Mouse (Mus musculus): Measurements from ENCODE around the gene Cdc37l1.
"Not testable (repeated sequence)": the region's sequence is repeated elsewhere in the genome, so short reads cannot be mapped to it uniquely, and the experiment has no call there.

Cdc37l1 gene

DNA sequence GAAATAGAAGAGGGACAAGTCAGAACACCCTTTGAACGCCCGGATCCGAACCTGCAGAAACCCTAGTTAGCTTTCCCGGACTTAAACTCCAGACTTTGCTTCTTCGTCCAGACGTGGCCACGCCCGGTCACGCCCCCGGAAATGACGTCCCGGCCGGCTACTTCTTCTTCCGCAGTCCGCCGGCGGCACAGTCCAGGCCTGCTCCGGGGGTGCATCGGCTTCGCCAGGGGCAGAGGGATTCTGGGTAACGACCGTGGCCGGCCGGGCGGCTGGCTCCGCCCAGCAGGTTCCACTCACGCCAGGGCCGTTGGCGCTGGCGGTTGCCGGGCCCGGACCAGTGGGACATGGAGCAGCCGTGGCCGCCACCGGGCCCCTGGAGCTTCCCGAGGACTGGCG is at the start of gene Cdc37l1:
Gene Cdc37l1, plus strand, starts transcription at position 159 of the 396 bp plus-strand sequence.
- peak; percentile 97 for DNase-seq (ENCODE audit: low spot score)

- no peak for DNase-seq (ENCODE audit: low spot score)
Measured at GRCm38 (mm10) chr19:28941271-28941670, 48.9 kb upstream of the Cdc37l1 start.

GRCm38 (mm10) chr19:28946782-28947181 is 43.4 kb upstream of the Cdc37l1 start:
- no peak for DNase-seq (ENCODE audit: low spot score)

DNA sequence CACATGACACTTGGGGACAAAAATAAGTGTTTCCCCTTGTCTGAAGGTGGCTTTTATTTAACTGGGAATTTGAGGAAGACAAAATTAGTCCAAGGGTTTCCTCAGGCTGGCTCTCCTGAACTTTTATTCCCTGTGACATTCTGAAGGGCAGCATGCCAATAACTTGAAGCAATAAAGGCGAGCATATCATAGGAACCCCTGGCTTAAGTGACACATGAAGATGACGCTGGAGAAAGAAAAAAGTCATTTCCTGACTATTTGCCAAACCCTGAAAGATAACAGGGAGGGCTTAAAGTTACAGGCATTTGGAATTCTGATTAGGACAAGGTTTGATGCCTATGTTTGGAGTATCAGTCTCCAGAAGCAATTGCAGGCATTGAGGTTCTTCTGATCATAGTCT is 42.8 kb upstream of the Cdc37l1 start:
- DNase-seq (ENCODE audit: low spot score): no peak

DNA sequence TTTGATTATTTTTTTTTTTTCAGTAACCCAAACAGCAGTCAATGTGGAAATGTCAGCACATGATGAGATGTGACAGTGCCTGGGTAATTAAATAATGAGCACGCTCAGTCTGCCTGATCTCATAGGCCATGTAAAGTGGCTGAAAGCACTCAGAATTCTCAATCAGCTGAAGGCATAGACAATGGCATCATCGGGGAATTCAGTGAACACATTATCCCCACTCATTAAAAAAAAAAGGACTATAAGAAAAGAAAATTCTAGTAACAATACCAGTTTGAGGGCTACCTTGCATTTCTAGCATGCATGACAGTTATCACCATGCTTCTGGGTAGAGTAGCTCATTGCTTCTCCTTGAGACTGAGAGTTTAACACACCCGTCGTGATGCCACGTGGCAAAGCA is 38.9 kb upstream of the Cdc37l1 start:
- no peak for DNase-seq (ENCODE audit: low spot score)

- DNase-seq (ENCODE audit: low spot score): no peak
Measured at GRCm38 (mm10) chr19:28963113-28963512, 27.0 kb upstream of the Cdc37l1 start.

GRCm38 (mm10) chr19:28963513-28963841 is 26.7 kb upstream of the Cdc37l1 start:
- no peak for DNase-seq (ENCODE audit: low spot score)

GRCm38 (mm10) chr19:28963842-28964551 is 26.2 kb upstream of the Cdc37l1 start, which contains the start of gene Plpp6:
TSS of gene Plpp6 (plus strand) at chr19:28963953.
- DNase-seq (ENCODE audit: low spot score): peak; percentile 81

GRCm38 (mm10) chr19:28964552-28964903 is 25.6 kb upstream of the Cdc37l1 start:
- DNase-seq (ENCODE audit: low spot score): no peak

- no peak for DNase-seq (ENCODE audit: low spot score)
Measured at GRCm38 (mm10) chr19:28967652-28968051, 22.5 kb upstream of the Cdc37l1 start, which contains the start of gene 4430402I18Rik. TSS of gene 4430402I18Rik (minus strand) at chr19:28967800.

GRCm38 (mm10) chr19:28968178-28968577 is 22.0 kb upstream of the Cdc37l1 start:
- no peak for DNase-seq (ENCODE audit: low spot score)

DNA sequence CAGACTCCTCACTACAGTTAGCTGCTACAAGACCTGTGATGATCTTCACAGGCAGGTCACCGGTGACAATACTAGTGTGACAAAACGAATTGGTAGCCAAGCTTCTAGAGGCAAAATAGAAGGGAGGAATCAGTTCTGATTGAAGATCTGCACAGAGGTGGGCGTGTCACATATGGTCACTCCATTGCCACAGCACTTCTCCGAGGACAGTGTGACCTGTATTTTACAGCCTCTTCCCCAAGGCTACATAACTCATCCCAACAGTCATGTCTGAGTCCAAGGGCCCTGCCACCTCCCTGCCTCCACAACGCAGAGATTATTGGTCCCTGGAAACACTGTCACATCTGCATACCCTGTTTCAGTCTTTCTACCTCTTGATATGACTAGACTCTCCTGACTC is 20.9 kb upstream of the Cdc37l1 start:
- DNase-seq (ENCODE audit: low spot score): no peak

GRCm38 (mm10) chr19:28970251-28970650 is 19.9 kb upstream of the Cdc37l1 start:
- no peak for DNase-seq (ENCODE audit: low spot score)

DNA sequence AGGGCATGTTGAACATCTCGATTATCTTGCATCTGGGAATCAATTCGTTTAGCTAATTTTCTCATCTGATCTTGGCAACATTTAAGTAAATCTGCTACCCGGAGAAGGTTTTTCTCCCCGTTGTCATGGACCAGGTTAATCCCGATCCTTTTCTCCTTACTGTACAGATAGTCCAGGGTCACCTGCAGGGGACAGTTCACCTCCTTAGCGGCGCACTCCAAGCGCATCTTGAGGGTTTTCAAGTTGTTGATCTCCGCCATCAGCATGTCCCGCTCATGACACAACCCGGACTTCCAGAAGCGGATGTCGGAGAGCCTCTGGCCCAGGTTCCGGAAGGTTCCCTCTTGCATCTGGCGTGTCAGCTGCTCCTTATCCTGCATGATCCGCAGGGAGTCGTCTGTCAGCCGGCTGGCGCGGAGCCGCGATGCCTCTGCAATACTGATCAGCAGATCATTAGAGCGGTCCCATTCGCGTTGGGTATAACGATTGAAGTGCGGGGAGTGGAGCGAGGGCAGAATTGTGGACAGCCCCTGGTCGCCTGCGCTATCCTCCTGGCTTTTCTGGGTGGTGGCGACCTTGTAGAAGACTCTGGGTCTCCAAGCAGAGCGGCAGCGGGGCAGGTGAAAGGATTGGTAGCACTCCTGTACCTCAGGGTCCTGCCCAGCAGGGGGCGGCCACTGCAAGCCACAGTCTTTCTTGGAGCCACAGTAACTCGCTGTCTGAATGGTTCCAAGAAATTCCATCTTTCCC is 15.1 kb upstream of the Cdc37l1 start:
- peak; percentile 77 for DNase-seq (ENCODE audit: low spot score)

DNA sequence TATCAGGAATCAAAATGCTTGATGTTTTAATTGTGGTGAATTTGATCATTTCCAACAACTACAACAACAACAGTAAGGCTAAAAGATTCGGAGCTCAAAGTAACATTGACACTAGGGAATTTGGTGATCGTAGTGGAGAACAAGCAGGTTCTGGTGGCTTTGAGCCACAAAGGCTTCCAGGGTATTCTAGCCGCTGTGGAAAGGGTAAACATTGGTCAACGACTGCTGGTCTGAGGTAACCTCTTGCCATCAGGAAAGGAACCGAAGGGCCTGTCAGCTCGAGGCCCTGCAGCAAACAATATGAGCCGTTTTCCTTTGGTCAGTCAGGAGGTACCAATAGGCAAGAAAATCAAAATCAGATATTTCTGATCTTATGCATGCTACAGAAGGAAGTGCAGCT is 7.5 kb upstream of the Cdc37l1 start:
- no peak for DNase-seq (ENCODE audit: low spot score)

GRCm38 (mm10) chr19:28989515-28989914 is 637 bp upstream of the Cdc37l1 start:
- no peak for DNase-seq (ENCODE audit: low spot score)

- DNase-seq (ENCODE audit: low spot score): no peak
Measured at GRCm38 (mm10) chr19:28990590-28991221, 554 bp downstream of the Cdc37l1 start.

GRCm38 (mm10) chr19:28991391-28991790 is 1.2 kb downstream of the Cdc37l1 start:
- no peak for DNase-seq (ENCODE audit: low spot score)

GRCm38 (mm10) chr19:28994870-28995269 is 4.7 kb downstream of the Cdc37l1 start:
- DNase-seq (ENCODE audit: low spot score): no peak

- DNase-seq (ENCODE audit: low spot score): no peak
Measured at GRCm38 (mm10) chr19:28995366-28995765, 5.2 kb downstream of the Cdc37l1 start.

DNA sequence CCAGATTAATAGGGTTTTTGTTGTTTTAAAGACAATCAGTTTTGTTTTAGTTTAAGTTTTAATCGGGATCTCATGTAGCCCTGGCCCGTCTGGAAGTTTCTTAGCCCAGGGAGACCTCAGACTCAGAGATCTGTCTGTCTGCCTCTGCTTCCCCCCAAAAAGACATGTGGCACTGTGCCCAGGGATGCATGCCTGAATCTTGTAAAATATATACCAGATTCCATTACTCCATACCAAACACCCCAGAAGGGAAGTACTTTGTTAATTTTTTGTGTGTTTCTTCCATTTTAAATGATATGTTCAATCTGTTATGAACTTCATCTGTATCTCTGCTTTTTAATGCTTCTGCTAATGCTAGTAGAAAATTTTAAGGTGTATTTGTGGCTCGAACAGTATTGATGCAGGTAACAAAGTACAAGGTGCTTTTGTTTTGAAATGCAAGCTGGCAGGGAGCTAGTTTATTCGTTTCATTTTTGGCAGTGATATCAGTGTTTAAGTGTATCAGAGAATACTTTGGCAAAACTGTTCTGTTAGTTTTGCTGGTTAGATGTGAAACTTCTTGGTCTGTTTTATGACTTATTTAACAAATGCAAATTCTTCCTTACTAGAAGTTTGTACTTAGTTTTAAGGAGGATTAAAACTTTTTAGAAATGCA is 8.0 kb downstream of the Cdc37l1 start:
- no peak for DNase-seq (ENCODE audit: low spot score)

- not testable (repeated sequence) for DNase-seq (ENCODE audit: low spot score)
Measured at GRCm38 (mm10) chr19:29000321-29000720, 10.2 kb downstream of the Cdc37l1 start.

Measured in yolk sac, embryonic 10.5 days (tissue).